Mouse (Mus musculus): ENCODE data around the gene Olfr869. TPM values are rescaled to one million over a fixed set of nuclear protein-coding genes. Genes with fewer than 3 reads are reported as not detected.
A peak's percentile ranks its signal among the peaks of the same experiment; 100 is the strongest.

Gene Olfr869
- polyA plus RNA-seq (2012; fragmentation: generic; extraction: Trizol) = not detected

DNA sequence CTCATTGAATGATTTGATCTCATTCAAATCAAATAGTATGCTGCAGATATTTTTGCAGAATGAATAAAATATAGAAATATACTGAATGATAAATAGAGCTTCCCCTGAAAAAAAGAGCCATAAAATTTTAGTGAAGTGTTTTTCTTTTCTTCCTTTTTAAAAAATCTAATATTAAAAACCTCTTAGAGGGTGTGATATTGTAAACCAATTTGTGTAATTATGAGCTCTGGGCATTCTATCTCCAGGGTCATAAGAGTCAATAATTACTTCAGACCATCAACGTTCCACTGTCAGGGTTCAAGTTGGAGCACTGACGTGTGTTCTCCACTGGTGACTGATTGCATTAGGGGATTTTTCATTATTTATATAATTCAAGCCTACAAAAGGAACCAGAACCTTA is at the start of gene Olfr869:
Olfr869 (plus strand) TSS at position 301 of the 400 bp plus-strand sequence.
- Histone ChIP-seq H3ac (ENCODE audit: control insufficient read depth, insufficient read length) (no peak within 1 kb of the TSS), H3K36me3 (ENCODE audit: control insufficient read depth, insufficient read depth) (no peaks in the 10 kb centered on the region), H3K4me3 (no peak within 1 kb of the TSS), H3K27me3 (ENCODE audit: control insufficient read depth, insufficient read depth, insufficient read length) (no peaks in the 10 kb centered on the region), H3K4me2 (ENCODE audit: low read depth) (no peak within 1 kb of the TSS), H3K79me2 (ENCODE audit: control insufficient read depth, insufficient read depth) (no peaks in the 10 kb centered on the region)
- TF ChIP-seq REST (IDR thresholded peaks at IDR 0.05; ENCODE audit: insufficient read depth, insufficient read length) = no peak
- TF ChIP-seq E2F4 (IDR thresholded peaks at IDR 0.05; ENCODE audit: insufficient read depth) = no peak
- TF ChIP-seq TCF12 (IDR thresholded peaks at IDR 0.05; ENCODE audit: insufficient read depth, poor library complexity, severe bottlenecking) = no peak
- TF ChIP-seq MYOG (IDR thresholded peaks at IDR 0.05; ENCODE audit: control insufficient read depth in 1 of 3, insufficient read depth in 1 of 3, insufficient read length in 2 of 3, low read depth in 2 of 3) = no peak
- TF ChIP-seq MYOD1 (IDR thresholded peaks at IDR 0.05; ENCODE audit: control insufficient read depth in 1 of 3, insufficient read length in 2 of 3, low read depth in 2 of 3) = no peak
- no peak for TF ChIP-seq POLR2AphosphoS2 (IDR thresholded peaks at IDR 0.05; ENCODE audit: insufficient read length, low read depth)
- TF ChIP-seq TCF3 (IDR thresholded peaks at IDR 0.05; ENCODE audit: insufficient read length, low read depth) = no peak
- TF ChIP-seq USF1 (IDR thresholded peaks at IDR 0.05; ENCODE audit: low read depth) = no peak
- TF ChIP-seq SRF (IDR thresholded peaks at IDR 0.05; ENCODE audit: control insufficient read depth, insufficient read length, low read depth) = no peak
- no peak for TF ChIP-seq CEBPB (IDR thresholded peaks at IDR 0.05; ENCODE audit: insufficient read depth, poor library complexity, severe bottlenecking)
- TF ChIP-seq MAX (IDR thresholded peaks at IDR 0.05; ENCODE audit: low read depth) = no peak
- TF ChIP-seq POLR2A (IDR thresholded peaks at IDR 0.05; ENCODE audit: insufficient read length, low read depth) = no peak

- no peaks in the 10 kb centered on the region for H3K36me3 ChIP-seq (ENCODE audit: control insufficient read depth, insufficient read depth)
- H3K79me2 ChIP-seq (ENCODE audit: control insufficient read depth, insufficient read depth) = no peaks in the 10 kb centered on the region
- no peak within 1 kb of the TSS for H3K4me2 ChIP-seq (ENCODE audit: low read depth)
- H3K27me3 ChIP-seq (ENCODE audit: control insufficient read depth, insufficient read depth, insufficient read length) = no peaks in the 10 kb centered on the region
- H3K4me3 ChIP-seq = no peak within 1 kb of the TSS
- TF ChIP-seq SRF (IDR thresholded peaks at IDR 0.05; ENCODE audit: control insufficient read depth, insufficient read length, low read depth) = no peak
- no peak for TF ChIP-seq REST (IDR thresholded peaks at IDR 0.05; ENCODE audit: insufficient read depth, insufficient read length)
- TF ChIP-seq TCF3 (IDR thresholded peaks at IDR 0.05; ENCODE audit: insufficient read length, low read depth) = no peak
- TF ChIP-seq E2F4 (IDR thresholded peaks at IDR 0.05; ENCODE audit: insufficient read depth) = no peak
- TF ChIP-seq MYOG (IDR thresholded peaks at IDR 0.05; ENCODE audit: control insufficient read depth in 1 of 3, insufficient read depth in 1 of 3, insufficient read length in 2 of 3, low read depth in 2 of 3) = no peak
- no peak for TF ChIP-seq MYOD1 (IDR thresholded peaks at IDR 0.05; ENCODE audit: control insufficient read depth in 1 of 3, insufficient read length in 2 of 3, low read depth in 2 of 3)
- no peak for TF ChIP-seq POLR2AphosphoS2 (IDR thresholded peaks at IDR 0.05; ENCODE audit: insufficient read length, low read depth)
- no peak for TF ChIP-seq TCF12 (IDR thresholded peaks at IDR 0.05; ENCODE audit: insufficient read depth, poor library complexity, severe bottlenecking)
- TF ChIP-seq POLR2A (IDR thresholded peaks at IDR 0.05; ENCODE audit: insufficient read length, low read depth) = no peak
- no peak for TF ChIP-seq CEBPB (IDR thresholded peaks at IDR 0.05; ENCODE audit: insufficient read depth, poor library complexity, severe bottlenecking)
- TF ChIP-seq MAX (IDR thresholded peaks at IDR 0.05; ENCODE audit: low read depth) = no peak
- no peak for TF ChIP-seq USF1 (IDR thresholded peaks at IDR 0.05; ENCODE audit: low read depth)
- H3ac ChIP-seq (ENCODE audit: control insufficient read depth, insufficient read length) = no peak within 1 kb of the TSS
Observed at GRCm38 (mm10) chr9:20098326-20098725, 30.5 kb upstream of the Olfr869 start, which contains the start of gene Olfr868. TSS of gene Olfr868 (plus strand) at chr9:20098626.

DNA sequence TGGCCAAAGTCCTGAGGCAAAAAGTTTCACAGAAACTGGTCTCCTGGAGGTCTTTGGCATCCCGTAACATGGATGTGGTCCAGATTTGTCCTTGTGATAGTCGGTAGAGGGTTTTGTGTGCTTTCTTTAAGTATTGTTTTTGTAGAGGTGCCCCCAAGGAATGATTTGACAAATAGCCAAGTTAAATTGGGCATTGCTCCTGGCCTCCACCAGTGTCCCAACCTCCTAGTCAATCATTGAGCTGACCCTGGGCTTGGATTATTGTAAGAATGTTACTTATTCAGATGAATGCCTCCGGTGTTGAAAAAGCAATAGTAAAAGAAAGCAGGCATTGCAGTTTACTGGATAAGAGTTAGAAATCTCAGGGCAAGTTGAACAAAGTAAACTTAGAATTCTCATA is 20.9 kb downstream of the Olfr869 start:
- H3K4me2 ChIP-seq (ENCODE audit: low read depth) = no peak overlapping the region
- H3ac ChIP-seq (ENCODE audit: control insufficient read depth, insufficient read length) = no peak overlapping the region
- no peaks in the 10 kb centered on the region for H3K27me3 ChIP-seq (ENCODE audit: control insufficient read depth, insufficient read depth, insufficient read length)
- H3K79me2 ChIP-seq (ENCODE audit: control insufficient read depth, insufficient read depth) = no peaks in the 10 kb centered on the region
- H3K4me3 ChIP-seq = no peak overlapping the region
- TF ChIP-seq POLR2A (IDR thresholded peaks at IDR 0.05; ENCODE audit: insufficient read length, low read depth) (no peak), TCF3 (IDR thresholded peaks at IDR 0.05; ENCODE audit: insufficient read length, low read depth) (no peak), TCF12 (IDR thresholded peaks at IDR 0.05; ENCODE audit: insufficient read depth, poor library complexity, severe bottlenecking) (no peak), SRF (IDR thresholded peaks at IDR 0.05; ENCODE audit: control insufficient read depth, insufficient read length, low read depth) (no peak), E2F4 (IDR thresholded peaks at IDR 0.05; ENCODE audit: insufficient read depth) (no peak), REST (IDR thresholded peaks at IDR 0.05; ENCODE audit: insufficient read depth, insufficient read length) (no peak), MAX (IDR thresholded peaks at IDR 0.05; ENCODE audit: low read depth) (no peak), MYOG (IDR thresholded peaks at IDR 0.05; ENCODE audit: control insufficient read depth in 1 of 3, insufficient read depth in 1 of 3, insufficient read length in 2 of 3, low read depth in 2 of 3) (no peak), USF1 (IDR thresholded peaks at IDR 0.05; ENCODE audit: low read depth) (no peak), MYOD1 (IDR thresholded peaks at IDR 0.05; ENCODE audit: control insufficient read depth in 1 of 3, insufficient read length in 2 of 3, low read depth in 2 of 3) (no peak), CEBPB (IDR thresholded peaks at IDR 0.05; ENCODE audit: insufficient read depth, poor library complexity, severe bottlenecking) (no peak), POLR2AphosphoS2 (IDR thresholded peaks at IDR 0.05; ENCODE audit: insufficient read length, low read depth) (no peak)
- H3K36me3 ChIP-seq (ENCODE audit: control insufficient read depth, insufficient read depth) = no peaks in the 10 kb centered on the region

DNA sequence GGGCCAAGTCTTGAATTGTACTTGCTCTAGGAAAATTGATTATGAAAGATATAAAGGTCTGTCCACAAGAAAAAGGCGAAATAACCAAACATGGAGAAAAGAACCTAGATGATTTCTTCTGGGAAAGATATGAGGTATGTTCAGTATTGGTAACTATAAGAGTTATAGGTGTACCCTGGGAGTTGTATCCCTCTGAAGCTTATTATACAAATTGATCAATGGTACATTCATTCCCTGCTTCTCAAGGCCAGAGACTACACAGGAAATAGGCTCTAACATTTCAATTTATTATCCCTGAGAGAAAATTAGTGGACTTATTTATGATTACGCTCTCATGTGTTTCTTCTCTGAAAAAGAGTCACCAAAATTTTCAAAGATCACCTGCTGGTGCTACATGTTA is 45.1 kb downstream of the Olfr869 start, which contains the start of gene Olfr870:
Olfr870 (minus strand) TSS at position 101 of the 400 bp plus-strand sequence.
- Histone ChIP-seq H3K79me2 (ENCODE audit: control insufficient read depth, insufficient read depth) (no peaks in the 10 kb centered on the region), H3K27me3 (ENCODE audit: control insufficient read depth, insufficient read depth, insufficient read length) (no peaks in the 10 kb centered on the region), H3K4me2 (ENCODE audit: low read depth) (no peak within 1 kb of the TSS), H3K36me3 (ENCODE audit: control insufficient read depth, insufficient read depth) (no peaks in the 10 kb centered on the region), H3ac (ENCODE audit: control insufficient read depth, insufficient read length) (no peak within 1 kb of the TSS), H3K4me3 (no peak within 1 kb of the TSS)
- TF ChIP-seq MAX (IDR thresholded peaks at IDR 0.05; ENCODE audit: low read depth) = no peak
- no peak for TF ChIP-seq TCF12 (IDR thresholded peaks at IDR 0.05; ENCODE audit: insufficient read depth, poor library complexity, severe bottlenecking)
- no peak for TF ChIP-seq CEBPB (IDR thresholded peaks at IDR 0.05; ENCODE audit: insufficient read depth, poor library complexity, severe bottlenecking)
- TF ChIP-seq USF1 (IDR thresholded peaks at IDR 0.05; ENCODE audit: low read depth) = no peak

- no peak for TF ChIP-seq MYOD1 (IDR thresholded peaks at IDR 0.05; ENCODE audit: control insufficient read depth in 1 of 3, insufficient read length in 2 of 3, low read depth in 2 of 3)
- 0 out of 2 replicates have a peak, but pooled peaks have one; percentile 36 for TF ChIP-seq CEBPB (IDR thresholded peaks at IDR 0.05; ENCODE audit: insufficient read depth, poor library complexity, severe bottlenecking)
- Histone ChIP-seq H3ac (ENCODE audit: control insufficient read depth, insufficient read length) (no peak overlapping the region), H3K4me3 (no peak overlapping the region), H3K36me3 (ENCODE audit: control insufficient read depth, insufficient read depth) (no peaks in the 10 kb centered on the region), H3K79me2 (ENCODE audit: control insufficient read depth, insufficient read depth) (no peaks in the 10 kb centered on the region), H3K27me3 (ENCODE audit: control insufficient read depth, insufficient read depth, insufficient read length) (no peaks in the 10 kb centered on the region), H3K4me2 (ENCODE audit: low read depth) (peak overlapping the region; percentile 27)
Observed at GRCm38 (mm10) chr9:20179463-20179862, 50.7 kb downstream of the Olfr869 start.

Other genes with a start within 250 kb of the Olfr869 start
- not detected for gene Olfr862, start 241.0 kb upstream of the Olfr869 start, polyA plus RNA-seq (2012; fragmentation: generic; extraction: Trizol)
- 0.25 TPM for gene Olfr77, start 212.1 kb upstream of the Olfr869 start, polyA plus RNA-seq (2012; fragmentation: generic; extraction: Trizol)
- not detected for gene Olfr866, start 101.0 kb upstream of the Olfr869 start, polyA plus RNA-seq (2012; fragmentation: generic; extraction: Trizol)
- gene Olfr867, start 71.4 kb upstream of the Olfr869 start, polyA plus RNA-seq (2012; fragmentation: generic; extraction: Trizol) = not detected
- not detected for gene Olfr868, start 30.4 kb upstream of the Olfr869 start, polyA plus RNA-seq (2012; fragmentation: generic; extraction: Trizol)
- gene Olfr870, start 45.0 kb downstream of the Olfr869 start, polyA plus RNA-seq (2012; fragmentation: generic; extraction: Trizol) = not detected
- not detected for gene Olfr871, start 83.2 kb downstream of the Olfr869 start, polyA plus RNA-seq (2012; fragmentation: generic; extraction: Trizol)
- gene Olfr872, start 108.1 kb downstream of the Olfr869 start, polyA plus RNA-seq (2012; fragmentation: generic; extraction: Trizol) = not detected
- gene Olfr39, start 153.3 kb downstream of the Olfr869 start, polyA plus RNA-seq (2012; fragmentation: generic; extraction: Trizol) = not detected
- gene Olfr873, start 169.5 kb downstream of the Olfr869 start, polyA plus RNA-seq (2012; fragmentation: generic; extraction: Trizol) = not detected
- gene Olfr18, start 207.1 kb downstream of the Olfr869 start, polyA plus RNA-seq (2012; fragmentation: generic; extraction: Trizol) = not detected

All from myocyte (in vitro differentiated cells).